10 mouse cellular contexts compared by ENCODE assay signal in the genomic region with DNA sequence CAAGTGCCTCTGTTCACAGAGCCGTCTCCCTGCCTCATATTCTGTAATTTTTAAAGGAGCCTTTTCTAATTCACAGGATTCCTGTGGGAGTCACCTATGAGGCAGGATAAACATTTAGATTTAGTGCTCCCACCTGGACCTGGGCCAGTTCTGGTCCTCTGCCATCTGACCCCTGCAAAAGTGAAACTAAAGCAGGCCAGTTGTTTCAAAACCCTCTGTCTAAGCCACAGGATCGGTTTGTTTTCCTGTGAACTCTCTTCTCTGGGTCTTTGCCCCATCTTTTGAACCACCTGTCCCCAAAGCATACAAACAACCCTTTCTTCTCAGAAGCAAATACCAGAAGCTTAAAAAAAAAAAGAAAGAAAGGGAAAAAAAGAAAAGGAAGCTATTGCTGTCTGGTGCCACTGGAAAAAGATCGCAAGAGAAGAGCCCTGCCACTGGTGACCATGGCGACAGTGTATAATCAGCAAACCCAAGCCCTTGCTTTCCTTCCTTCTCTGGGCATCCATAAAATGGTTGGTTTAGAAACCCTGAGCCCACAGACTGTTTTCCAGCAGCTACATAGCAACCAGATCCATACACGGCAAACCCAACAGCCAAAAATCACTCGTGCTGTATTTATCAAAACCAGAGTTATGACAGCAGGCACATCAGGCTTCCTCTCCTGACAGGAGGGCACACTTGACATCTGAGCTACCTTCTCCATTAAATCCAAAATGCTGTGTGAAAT. TPM values are rescaled to one million over a fixed set of nuclear protein-coding genes. Genes with fewer than 3 reads are reported as not detected.
DNase-seq lines count a peak whose midpoint lies in the region; ATAC-seq and TF ChIP-seq lines count a peak whose summit lies in the region.
"Had no signal": no experiment of that assay in that cellular context is flagged by ENCODE, and none has a peak within 500 bp of the region (broad histone marks: within the 10 kb centered on the region; RNA-seq: fewer than 3 reads in every experiment).

No protein-coding gene starts in this region.

- H3ac ChIP-seq in myocyte (ENCODE audit: control insufficient read depth, insufficient read length): no peak overlapping the region

- no peak for TF ChIP-seq POLR2A in myocyte (IDR thresholded peaks at IDR 0.05; ENCODE audit: insufficient read length, low read depth)

- no peak overlapping the region for H3K9ac ChIP-seq in hindbrain, embryonic 14.5 days
- H3K9ac ChIP-seq in hindbrain, embryonic 13.5 days: no peak overlapping the region
- H3K9ac ChIP-seq in heart, embryonic 13.5 days: peak overlapping the region; percentile 45

- intact Hi-C loops in left cerebral cortex, postnatal 4 days (cut with DNase I): no loop called here

- H3K27ac ChIP-seq in hindbrain, embryonic 14.5 days: peak overlapping the region; percentile 38; the same call in 1 of the 2 replicates
- no peak overlapping the region for H3K27ac ChIP-seq in hindbrain, embryonic 13.5 days
- 0 out of 2 replicates have a peak overlapping the region, but pooled peaks have one; percentile 17 for H3K27ac ChIP-seq in heart, embryonic 13.5 days (replicated peaks)

- H3K4me1 ChIP-seq in hindbrain, embryonic 14.5 days (replicated peaks; ENCODE audit: control insufficient read depth, insufficient read depth, low read length): peaks cover 5% of the 10 kb centered on the region; the same call in 1 of the 2 replicates
- peaks cover 10% of the 10 kb centered on the region for H3K4me1 ChIP-seq in hindbrain, embryonic 13.5 days (replicated peaks)
- H3K4me1 ChIP-seq in heart, embryonic 13.5 days: peaks cover 16% of the 10 kb centered on the region

- no peaks in the 10 kb centered on the region for H3K27me3 ChIP-seq in hindbrain, embryonic 14.5 days (ENCODE audit: control insufficient read depth, insufficient read depth, low read length)
- H3K27me3 ChIP-seq in hindbrain, embryonic 13.5 days: no peaks in the 10 kb centered on the region
- no peaks in the 10 kb centered on the region for H3K27me3 ChIP-seq in heart, embryonic 13.5 days (replicated peaks)
- H3K27me3 ChIP-seq in myocyte (ENCODE audit: control insufficient read depth, insufficient read depth, insufficient read length): no peaks in the 10 kb centered on the region

- H3K4me2 ChIP-seq in hindbrain, embryonic 14.5 days (replicated peaks): peak overlapping the region; percentile 17; the same call in 1 of the 2 replicates
- no peak overlapping the region for H3K4me2 ChIP-seq in hindbrain, embryonic 13.5 days
- peak overlapping the region; percentile 61 for H3K4me2 ChIP-seq in heart, embryonic 13.5 days
- peak overlapping the region; percentile 75 for H3K4me2 ChIP-seq in myocyte (ENCODE audit: low read depth)

- H3K4me3 ChIP-seq in hindbrain, embryonic 14.5 days (replicated peaks; ENCODE audit: low read length): no peak overlapping the region
- no peak overlapping the region for H3K4me3 ChIP-seq in hindbrain, embryonic 13.5 days
- H3K4me3 ChIP-seq in heart, embryonic 13.5 days: peak overlapping the region; percentile 23; the same call in 1 of the 2 replicates
- H3K4me3 ChIP-seq in myocyte: peak overlapping the region; percentile 3

- no peak for DNase-seq in hindbrain, embryonic 14.5 days (ENCODE audit: low spot score)
- peak; percentile 75 for DNase-seq in kidney, postnatal 14 days
- no peak for DNase-seq in frontal cortex, adult 2 months (ENCODE audit: extremely low spot score in 1 of 2, low spot score in 1 of 2)
- no peak for DNase-seq in left cerebral cortex, postnatal 4 days

- no peak for ATAC-seq in hindbrain, embryonic 14.5 days (ENCODE audit: low FRiP score)
- ATAC-seq in hindbrain, embryonic 13.5 days (ENCODE audit: low FRiP score): no peak
- peak; percentile 29 for ATAC-seq in activated CD4-positive, CD25-positive, alpha-beta regulatory T cell, adult 4 months
- no peak for ATAC-seq in heart, embryonic 13.5 days (ENCODE audit: extremely low read depth, insufficient number of reproducible peaks, low FRiP score, low TSS enrichment)

- 58% methylated on average over 6 of the region's 6 CpGs for WGBS in hindbrain, embryonic 14.5 days
- WGBS in hindbrain, embryonic 13.5 days: 65% methylated on average over 6 of the region's 6 CpGs
- WGBS in heart, embryonic 13.5 days: 43% methylated on average over 6 of the region's 6 CpGs

- no peaks in the 10 kb centered on the region for H3K36me3 ChIP-seq in hindbrain, embryonic 14.5 days (replicated peaks; ENCODE audit: control insufficient read depth, insufficient read depth)
- H3K36me3 ChIP-seq in hindbrain, embryonic 13.5 days: no peaks in the 10 kb centered on the region
- no peaks in the 10 kb centered on the region for H3K36me3 ChIP-seq in heart, embryonic 13.5 days
- H3K36me3 ChIP-seq in myocyte (ENCODE audit: control insufficient read depth, insufficient read depth): no peaks in the 10 kb centered on the region

- no peaks in the 10 kb centered on the region for H3K79me2 ChIP-seq in myocyte (ENCODE audit: control insufficient read depth, insufficient read depth)

- H3K9me3 ChIP-seq in hindbrain, embryonic 14.5 days (ENCODE audit: control insufficient read depth, low read length): no peaks in the 10 kb centered on the region
- no peaks in the 10 kb centered on the region for H3K9me3 ChIP-seq in hindbrain, embryonic 13.5 days
- H3K9me3 ChIP-seq in heart, embryonic 13.5 days: no peaks in the 10 kb centered on the region

TF ChIP-seq in myocyte, 11 proteins besides CTCF, POLR2A, EP300 and RAD21:
- TF ChIP-seq USF1 (IDR thresholded peaks at IDR 0.05; ENCODE audit: low read depth) (no peak), SRF (IDR thresholded peaks at IDR 0.05; ENCODE audit: control insufficient read depth, insufficient read length, low read depth) (no peak), TCF3 (IDR thresholded peaks at IDR 0.05; ENCODE audit: insufficient read length, low read depth) (no peak)

RNA-seq across cellular contexts. Expression of a gene that starts 10.3 kb away (rescaled TPM):
- 15.4 and 16.1 TPM in 2 replicates for polyA plus RNA-seq in hindbrain, embryonic 14.5 days (2014; fragmentation: Nextera tagmentation; extraction: Ambion mirVana)
- 7.5 and 8.6 TPM in 2 replicates for polyA plus RNA-seq in hindbrain, embryonic 13.5 days (2015; fragmentation: Nextera tagmentation; extraction: Ambion mirVana)
- polyA plus RNA-seq in activated CD4-positive, CD25-positive, alpha-beta regulatory T cell, adult 4 months (2017; shearing (Covaris generic)): 1 to 10 TPM; 1.0 to 1.8 TPM
- 24.8 and 25.0 TPM in 2 replicates for polyA plus RNA-seq in heart, embryonic 13.5 days (2015; fragmentation: Nextera tagmentation; extraction: Ambion mirVana)
- 3.0 TPM for polyA plus RNA-seq in myocyte (2012; fragmentation: generic; extraction: Trizol)
- 46.1 and 50.2 TPM in 2 replicates for polyA plus RNA-seq in frontal cortex, adult 2 months (2012; rRNA removed)
- total RNA-seq in left cerebral cortex, postnatal 4 days (2021): 10 to 100 TPM; 23.6 to 30.7 TPM

RNA-seq across cellular contexts. Expression of a gene that starts 58.5 kb away (rescaled TPM):
- polyA plus RNA-seq in hindbrain, embryonic 14.5 days (2014; fragmentation: Nextera tagmentation; extraction: Ambion mirVana): 0.31 and 0.50 TPM in 2 replicates
- polyA plus RNA-seq in hindbrain, embryonic 13.5 days (2015; fragmentation: Nextera tagmentation; extraction: Ambion mirVana): 0.13 and 0.30 TPM in 2 replicates
- polyA plus RNA-seq in activated CD4-positive, CD25-positive, alpha-beta regulatory T cell, adult 4 months (2017; shearing (Covaris generic)): under 1 TPM in 1 of 2 experiments, not detected in 1; 0.17 TPM
- 0.12 TPM in 1 of 2 replicates, not detected in the other for polyA plus RNA-seq in heart, embryonic 13.5 days (2015; fragmentation: Nextera tagmentation; extraction: Ambion mirVana)
- polyA plus RNA-seq in myocyte (2012; fragmentation: generic; extraction: Trizol): not detected
- 0.26 TPM in 1 of 2 replicates, not detected in the other for polyA plus RNA-seq in frontal cortex, adult 2 months (2012; rRNA removed)
- total RNA-seq in left cerebral cortex, postnatal 4 days (2021): not detected
- total RNA-seq: ES-E14 had no signal
- polyA plus RNA-seq: large intestine, adult 2 months had no signal

Comparison
In these comparisons a context has a peak if more than half of its experiments do, and no peak if none do; other contexts are left out.
1. H3K4me3 ChIP-seq: peak in heart, embryonic 13.5 days (single experiment) and myocyte (single experiment); none in hindbrain, embryonic 14.5 days (single experiment) and hindbrain, embryonic 13.5 days (single experiment).